Mouse (Mus musculus) urinary bladder, postnatal 10 days (tissue): Measurements from ENCODE around the gene Nptx1.
A peak's percentile ranks its signal among the peaks of the same experiment; 100 is the strongest.

Source experiments
- DNase-seq: peaks from one replicate; pipeline ENCODE4 v3.0.0; 2022; ENCODE audit warnings: low spot score

The Nptx1 gene

GRCm38 (mm10) chr11:119491690-119492087 is 55.9 kb downstream of the Nptx1 start:
- no peak for DNase-seq

- DNase-seq = peak; percentile 98
These were observed 56.5 kb downstream of the Nptx1 start, which contains the start of gene Endov for GRCm38 (mm10) chr11:119490861-119491689. Gene Endov, plus strand, starts transcription at chr11:119491347.
